Mouse (Mus musculus) embryo, embryonic 10.5 days (tissue): ENCODE results near the gene Echs1.
A peak's percentile ranks its signal among the peaks of the same experiment; 100 is the strongest.

ENCODE experiments used
- DNase-seq: peaks from one replicate; pipeline ENCODE4 v3.0.0-alpha.2; 2015; ENCODE audit warnings: low spot score

The Echs1 gene

DNA sequence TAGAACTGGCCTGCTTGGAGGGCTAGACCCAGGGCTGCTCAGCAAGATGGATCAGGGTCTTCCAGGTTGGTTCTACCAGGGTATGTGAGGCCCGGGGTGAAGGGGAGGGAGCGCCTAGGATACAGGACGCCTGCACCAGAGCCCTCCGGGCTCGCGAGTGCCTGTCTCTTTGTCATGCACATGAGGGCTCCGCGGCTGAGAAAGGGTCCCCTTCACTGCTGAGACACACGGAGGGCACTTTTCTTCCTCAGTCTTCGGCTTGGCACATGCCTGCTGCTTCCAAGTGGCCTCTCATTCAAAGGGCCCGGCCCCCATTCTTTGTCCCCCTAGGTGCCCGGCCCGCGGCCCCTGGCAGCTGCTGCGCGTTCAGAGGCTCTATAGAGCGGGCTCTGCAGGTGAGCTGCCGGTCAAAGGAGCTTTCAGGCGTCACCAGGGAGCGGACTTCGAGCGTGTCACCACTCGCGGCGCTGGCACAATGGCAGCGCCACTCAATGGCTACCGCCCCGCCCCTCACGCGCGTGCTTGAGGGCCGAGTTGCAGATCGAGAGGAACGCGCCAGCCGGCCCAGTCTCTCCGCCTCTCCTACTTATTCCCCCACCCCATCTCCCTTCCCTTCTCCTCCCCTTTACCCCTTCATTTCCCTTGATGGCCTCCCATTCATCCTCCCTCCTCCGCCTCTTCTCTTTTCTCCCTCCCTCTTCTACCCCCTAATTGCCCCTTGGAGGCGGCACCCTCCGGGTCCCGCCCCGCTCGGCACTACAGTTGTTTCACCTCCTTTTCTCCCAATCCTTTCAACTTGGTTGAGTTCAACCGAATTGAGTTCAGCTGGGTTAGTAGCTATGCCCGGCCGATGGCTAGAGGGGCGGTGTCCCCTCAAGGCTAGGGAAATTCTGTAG is 55.1 kb downstream of the Echs1 start:
- DNase-seq: peak; percentile 86

DNA sequence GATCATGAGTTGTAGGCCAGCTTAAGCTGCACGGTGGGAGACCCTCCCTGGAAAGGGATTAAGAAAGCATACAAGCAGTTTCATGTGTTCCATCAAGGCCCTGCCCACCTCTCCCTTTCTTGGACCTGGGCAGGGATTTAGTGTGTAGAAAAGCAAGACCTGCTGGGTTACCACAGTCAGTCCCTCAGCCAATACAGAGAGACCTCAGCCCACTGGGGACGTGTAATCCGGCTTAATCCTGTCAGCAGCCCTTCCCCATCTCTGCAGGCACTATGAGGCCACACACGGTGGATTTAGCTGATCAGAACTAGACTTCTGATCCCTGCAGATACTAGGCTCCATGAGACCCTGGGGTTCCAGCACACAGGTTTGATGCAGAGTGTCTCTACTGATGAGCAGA is 56.7 kb downstream of the Echs1 start:
- peak; percentile 23 for DNase-seq

DNA sequence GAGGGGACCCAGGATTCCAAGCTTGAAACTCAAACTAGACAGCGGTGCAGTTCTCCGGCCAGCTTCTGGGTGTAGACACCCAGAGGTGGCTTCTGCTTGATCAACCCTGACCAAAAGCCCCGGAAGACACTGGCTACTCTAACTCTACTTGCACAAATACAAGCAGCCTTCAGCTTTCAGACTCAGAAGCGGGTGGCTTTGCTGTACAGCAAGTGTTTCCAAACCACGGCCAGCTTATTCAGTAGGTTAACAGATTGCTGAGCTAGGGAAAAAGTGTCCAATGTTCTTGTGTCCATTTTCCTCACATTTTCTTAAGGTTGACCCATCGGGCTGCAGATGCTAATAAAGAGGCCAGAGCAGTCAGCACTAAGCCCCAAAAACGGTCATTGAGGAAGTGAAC is 57.7 kb downstream of the Echs1 start:
- DNase-seq: no peak

DNA sequence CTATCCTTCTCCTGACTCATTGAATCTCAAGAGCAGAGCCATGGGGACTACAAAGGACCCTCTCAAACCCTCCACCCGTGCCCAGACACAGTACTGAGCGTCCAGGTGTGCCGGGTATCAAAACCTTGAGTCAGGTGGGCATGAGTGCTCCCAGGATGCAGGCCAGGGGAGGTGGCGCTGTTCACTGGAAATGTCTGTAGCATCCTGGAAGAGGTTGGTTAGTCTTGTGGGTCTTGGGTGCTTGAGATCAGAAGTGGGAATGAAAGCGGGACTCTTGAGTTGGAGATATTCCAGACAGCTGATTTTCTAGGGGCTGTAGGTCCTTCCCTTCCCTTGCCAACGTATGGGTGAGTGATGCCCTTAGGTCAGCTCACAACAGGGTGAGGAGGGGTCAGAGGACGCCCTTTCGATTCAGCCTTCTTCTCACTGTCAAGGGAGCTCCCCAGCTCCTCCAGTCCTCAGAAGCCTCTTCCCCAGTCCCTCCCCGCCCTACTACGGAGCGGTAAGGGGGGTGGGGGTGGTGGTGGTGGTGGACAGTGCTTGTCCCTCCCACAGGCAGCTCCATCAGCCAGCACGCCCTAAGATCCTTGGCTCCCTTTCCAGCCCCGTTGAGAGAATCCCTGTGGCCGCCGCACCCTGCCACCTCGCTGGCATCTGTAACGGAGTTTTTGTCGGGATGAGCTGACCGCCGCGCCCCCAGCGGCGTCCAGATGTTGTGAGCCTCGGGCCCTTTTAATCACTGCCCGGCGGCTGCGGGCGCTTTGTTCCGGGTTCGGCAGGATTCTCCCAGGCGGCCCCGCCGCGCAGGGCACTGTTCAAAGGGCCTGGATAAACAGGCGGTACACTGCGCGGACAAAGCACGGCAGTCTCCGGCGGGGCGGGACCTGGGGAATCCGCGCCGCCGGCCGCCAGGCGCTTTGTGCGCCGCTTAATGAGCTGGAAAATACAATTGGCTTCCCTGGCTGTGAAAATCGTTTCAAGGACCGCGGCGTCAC is 58.6 kb downstream of the Echs1 start:
- peak; percentile 93 for DNase-seq
